Mouse (Mus musculus): ENCODE results near the gene Gorab.

The Gorab gene

GRCm38 (mm10) chr1:163356167-163356566 is 47.3 kb downstream of the Gorab start:
- DNase-seq (ENCODE audit: low spot score): no peak

GRCm38 (mm10) chr1:163355626-163356156 is 47.8 kb downstream of the Gorab start:
- DNase-seq (ENCODE audit: low spot score): no peak

GRCm38 (mm10) chr1:163350988-163351387 is 52.5 kb downstream of the Gorab start:
- DNase-seq (ENCODE audit: low spot score): no peak

- DNase-seq (ENCODE audit: low spot score): no peak
Observed at GRCm38 (mm10) chr1:163345541-163345940, 57.9 kb downstream of the Gorab start.

GRCm38 (mm10) chr1:163344931-163345330 is 58.5 kb downstream of the Gorab start:
- DNase-seq (ENCODE audit: low spot score): no peak

GRCm38 (mm10) chr1:163339219-163339561 is 64.3 kb downstream of the Gorab start:
- DNase-seq (ENCODE audit: low spot score): no peak

GRCm38 (mm10) chr1:163338525-163339218 is 64.8 kb downstream of the Gorab start:
- no peak for DNase-seq (ENCODE audit: low spot score)

- peak; percentile 12 for DNase-seq (ENCODE audit: low spot score)
Observed at GRCm38 (mm10) chr1:163337821-163338220, 65.6 kb downstream of the Gorab start.

Data from layer of hippocampus, adult 11-12 months (tissue).